Comparison of ENCODE assay signal across 8 mouse cellular contexts in the genomic region with DNA sequence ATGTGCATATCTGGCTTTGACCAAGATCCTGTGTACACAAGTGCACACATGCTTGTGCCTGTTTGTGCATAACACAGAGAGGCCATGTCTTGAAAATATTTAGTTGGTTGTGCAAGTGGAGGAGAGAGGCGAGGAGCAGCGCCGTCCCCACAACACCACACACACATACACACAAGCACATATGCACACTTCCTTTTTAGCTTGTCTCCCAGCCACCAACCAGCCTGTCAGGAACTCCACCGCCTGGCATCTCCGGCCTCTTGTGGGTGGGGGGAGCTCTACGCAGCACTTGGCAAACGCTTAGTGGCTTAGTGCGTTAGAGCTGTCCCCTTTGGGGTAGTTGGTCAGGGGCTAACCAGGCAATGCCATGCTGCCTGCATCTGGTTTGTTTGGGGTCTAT. TPM values are rescaled to one million over a fixed set of nuclear protein-coding genes. Genes with fewer than 3 reads are reported as not detected.
DNase-seq lines count a peak whose midpoint lies in the region; ATAC-seq and TF ChIP-seq lines count a peak whose summit lies in the region.

No protein-coding gene starts in this region.

- 21% methylated on average over 8 of the region's 8 CpGs for WGBS in heart, embryonic 15.5 days
- 43% methylated on average over 8 of the region's 8 CpGs for WGBS in embryonic facial prominence, embryonic 10.5 days
- 45% methylated on average over 8 of the region's 8 CpGs for WGBS in hindbrain, embryonic 10.5 days
- 34% methylated on average over 8 of the region's 8 CpGs for WGBS in limb, embryonic 13.5 days

- no peaks in the 10 kb centered on the region for H3K27me3 ChIP-seq in heart, embryonic 15.5 days
- H3K27me3 ChIP-seq in embryonic facial prominence, embryonic 10.5 days (replicated peaks; ENCODE audit: low read depth, poor library complexity, severe bottlenecking) = peaks cover 18% of the 10 kb centered on the region; the same call in 1 of the 2 replicates
- H3K27me3 ChIP-seq in hindbrain, embryonic 10.5 days (ENCODE audit: insufficient read depth, poor library complexity, severe bottlenecking) = peaks cover 19% of the 10 kb centered on the region
- no peaks in the 10 kb centered on the region for H3K27me3 ChIP-seq in limb, embryonic 13.5 days
- no peaks in the 10 kb centered on the region for H3K27me3 ChIP-seq in myocyte (ENCODE audit: control insufficient read depth, insufficient read depth, insufficient read length)

- H3K79me2 ChIP-seq in myocyte (ENCODE audit: control insufficient read depth, insufficient read depth) = peaks cover 24% of the 10 kb centered on the region

- DNase-seq in heart, postnatal 14 days = no peak
- no peak for DNase-seq in embryonic facial prominence, embryonic 10.5 days (ENCODE audit: low spot score)
- DNase-seq in hindbrain, embryonic 10.5 days (ENCODE audit: low spot score) = no peak
- DNase-seq in spleen, postnatal 10 days (ENCODE audit: low spot score in 2 of 2) = no peak
- DNase-seq in adrenal gland, postnatal 10 days = no peak

- H3ac ChIP-seq in myocyte (ENCODE audit: control insufficient read depth, insufficient read length) = peak overlapping the region; percentile 86

- H3K4me1 ChIP-seq in heart, embryonic 15.5 days (replicated peaks) = peaks cover 26% of the 10 kb centered on the region
- H3K4me1 ChIP-seq in embryonic facial prominence, embryonic 10.5 days = peaks cover 58% of the 10 kb centered on the region
- peaks cover 47% of the 10 kb centered on the region for H3K4me1 ChIP-seq in hindbrain, embryonic 10.5 days (replicated peaks)
- H3K4me1 ChIP-seq in limb, embryonic 13.5 days = peaks cover 54% of the 10 kb centered on the region

- no peak for TF ChIP-seq POLR2A in myocyte (IDR thresholded peaks at IDR 0.05; ENCODE audit: insufficient read length, low read depth)

- no peak for ATAC-seq in heart, embryonic 15.5 days (replicated peaks; ENCODE audit: insufficient number of reproducible peaks, insufficient read depth, low FRiP score, low read depth)
- no peak for ATAC-seq in limb, embryonic 13.5 days (ENCODE audit: low FRiP score, low read depth)

- H3K27ac ChIP-seq in heart, embryonic 15.5 days = peak overlapping the region; percentile 90
- no peak overlapping the region; the same call in 1 of the 2 replicates for H3K27ac ChIP-seq in embryonic facial prominence, embryonic 10.5 days (replicated peaks)
- peak overlapping the region; percentile 30; the same call in 1 of the 2 replicates for H3K27ac ChIP-seq in hindbrain, embryonic 10.5 days
- H3K27ac ChIP-seq in limb, embryonic 13.5 days = peak overlapping the region; percentile 94; the same call in 1 of the 2 replicates

- no peaks in the 10 kb centered on the region for H3K36me3 ChIP-seq in heart, embryonic 15.5 days
- no peaks in the 10 kb centered on the region; the same call in 1 of the 2 replicates for H3K36me3 ChIP-seq in embryonic facial prominence, embryonic 10.5 days (replicated peaks)
- 0 out of 2 replicates have a peak, but pooled peaks cover 3% of the 10 kb centered on the region for H3K36me3 ChIP-seq in hindbrain, embryonic 10.5 days
- H3K36me3 ChIP-seq in limb, embryonic 13.5 days = peaks cover 9% of the 10 kb centered on the region
- H3K36me3 ChIP-seq in myocyte (ENCODE audit: control insufficient read depth, insufficient read depth) = no peaks in the 10 kb centered on the region

- intact Hi-C loops in heart, postnatal 14 days (cut with DNase I) = loop anchor here (2.0 to 5.0 kb wide), 2 partner anchors 50 to 77 kb away; no protein-coding TSS in a partner anchor

- peak overlapping the region; percentile 76; the same call in 1 of the 2 replicates for H3K9ac ChIP-seq in heart, embryonic 15.5 days
- H3K9ac ChIP-seq in limb, embryonic 13.5 days = peak overlapping the region; percentile 90

- H3K4me3 ChIP-seq in heart, embryonic 15.5 days = peak overlapping the region; percentile 65
- peak overlapping the region; percentile 89 for H3K4me3 ChIP-seq in embryonic facial prominence, embryonic 10.5 days
- H3K4me3 ChIP-seq in hindbrain, embryonic 10.5 days = peak overlapping the region; percentile 75
- H3K4me3 ChIP-seq in limb, embryonic 13.5 days = peak overlapping the region; percentile 88
- peak overlapping the region; percentile 47 for H3K4me3 ChIP-seq in myocyte

- peak overlapping the region; percentile 99 for H3K4me2 ChIP-seq in heart, embryonic 15.5 days
- peak overlapping the region; percentile 98 for H3K4me2 ChIP-seq in limb, embryonic 13.5 days (replicated peaks)
- H3K4me2 ChIP-seq in myocyte (ENCODE audit: low read depth) = peak overlapping the region; percentile 68

- H3K9me3 ChIP-seq in heart, embryonic 15.5 days (replicated peaks) = no peaks in the 10 kb centered on the region
- H3K9me3 ChIP-seq in embryonic facial prominence, embryonic 10.5 days = no peaks in the 10 kb centered on the region
- H3K9me3 ChIP-seq in hindbrain, embryonic 10.5 days = no peaks in the 10 kb centered on the region
- no peaks in the 10 kb centered on the region for H3K9me3 ChIP-seq in limb, embryonic 13.5 days

TF ChIP-seq in myocyte, 11 proteins besides CTCF, POLR2A, EP300 and RAD21:
- TF ChIP-seq POLR2AphosphoS2 (IDR thresholded peaks at IDR 0.05; ENCODE audit: insufficient read length, low read depth) = no peak
- TF ChIP-seq MYOG (IDR thresholded peaks at IDR 0.05; ENCODE audit: control insufficient read depth in 1 of 3, insufficient read depth in 1 of 3, insufficient read length in 2 of 3, low read depth in 2 of 3) = no peak
- TF ChIP-seq TCF3 (IDR thresholded peaks at IDR 0.05; ENCODE audit: insufficient read length, low read depth) = no peak
- no peak for TF ChIP-seq MYOD1 (IDR thresholded peaks at IDR 0.05; ENCODE audit: control insufficient read depth in 1 of 3, insufficient read length in 2 of 3, low read depth in 2 of 3)
- TF ChIP-seq TCF12 (IDR thresholded peaks at IDR 0.05; ENCODE audit: insufficient read depth, poor library complexity, severe bottlenecking) = no peak
- TF ChIP-seq E2F4 (IDR thresholded peaks at IDR 0.05; ENCODE audit: insufficient read depth) = no peak
- TF ChIP-seq SRF (IDR thresholded peaks at IDR 0.05; ENCODE audit: control insufficient read depth, insufficient read length, low read depth) = no peak
- TF ChIP-seq REST (IDR thresholded peaks at IDR 0.05; ENCODE audit: insufficient read depth, insufficient read length) = no peak
- no peak for TF ChIP-seq USF1 (IDR thresholded peaks at IDR 0.05; ENCODE audit: low read depth)
- no peak for TF ChIP-seq CEBPB (IDR thresholded peaks at IDR 0.05; ENCODE audit: insufficient read depth, poor library complexity, severe bottlenecking)
- TF ChIP-seq MAX (IDR thresholded peaks at IDR 0.05; ENCODE audit: low read depth) = no peak
TF ChIP-seq in myocyte: peak in this region for 0.

RNA-seq across cellular contexts. Expression of a gene that starts 1.2 kb away (rescaled TPM):
- 7.1 and 8.9 TPM in 2 replicates for polyA plus RNA-seq in heart, embryonic 15.5 days (2015; fragmentation: Nextera tagmentation; extraction: Ambion mirVana)
- total RNA-seq in heart, postnatal 14 days (2021) = 10 to 100 TPM; 12.3 to 13.7 TPM
- 10.1 and 11.0 TPM in 2 replicates for polyA plus RNA-seq in embryonic facial prominence, embryonic 10.5 days (2016; fragmentation: Nextera tagmentation; extraction: Ambion mirVana)
- 6.8 and 8.3 TPM in 2 replicates for polyA plus RNA-seq in hindbrain, embryonic 10.5 days (2016; fragmentation: Nextera tagmentation; extraction: Ambion mirVana)
- 23.4 and 24.8 TPM in 2 replicates for polyA plus RNA-seq in limb, embryonic 13.5 days (2015; fragmentation: Nextera tagmentation; extraction: Ambion mirVana)
- polyA plus RNA-seq in myocyte (2012; fragmentation: generic; extraction: Trizol) = 4.9 TPM
- total RNA-seq in adrenal gland, postnatal 10 days (2021) = 10 to 100 TPM; 28.8 to 30.7 TPM
